In the genomic region with DNA sequence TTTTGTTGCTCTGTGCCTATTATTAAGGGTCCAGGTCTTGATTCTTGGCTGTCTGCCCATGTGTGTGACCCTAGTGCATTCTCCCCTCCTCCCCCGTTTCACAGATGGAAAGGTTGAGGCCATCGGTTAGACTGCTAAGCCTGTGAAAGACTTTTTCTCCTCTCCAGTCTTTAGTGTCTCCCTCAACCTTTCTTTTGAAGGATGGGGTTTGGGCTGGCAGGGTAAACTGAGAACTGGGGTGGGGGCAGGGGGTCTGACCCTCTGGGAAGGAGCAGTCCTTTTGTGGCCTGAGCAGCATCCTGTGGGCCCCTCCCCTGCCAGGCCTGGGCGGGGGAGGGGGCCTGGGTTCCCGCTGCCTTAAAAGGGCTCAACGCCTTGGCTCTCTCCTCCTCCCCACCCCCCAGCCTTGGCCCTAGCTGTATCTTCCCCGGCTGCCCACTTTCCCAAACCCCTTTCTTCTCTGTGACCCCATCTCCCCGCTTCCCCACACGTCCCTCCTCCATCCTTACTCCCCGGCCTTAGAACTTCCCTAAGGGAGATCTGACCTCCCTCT, we compare ENCODE assay signal across 11 mouse cellular contexts. TPM values are rescaled to one million over a fixed set of nuclear protein-coding genes. Genes with fewer than 3 reads are reported as not detected.
DNase-seq lines count a peak whose midpoint lies in the region; ATAC-seq and TF ChIP-seq lines count a peak whose summit lies in the region.
"Had no signal": no experiment of that assay in that cellular context is flagged by ENCODE, and none has a peak within 500 bp of the region (broad histone marks: within the 10 kb centered on the region; RNA-seq: fewer than 3 reads in every experiment).

No protein-coding gene starts in this region.

- H3K27ac ChIP-seq in hindbrain, embryonic 13.5 days: no peak overlapping the region
- H3K27ac ChIP-seq in hindbrain, embryonic 14.5 days: no peak overlapping the region
- peak overlapping the region; percentile 22; the same call in 1 of the 2 replicates for H3K27ac ChIP-seq in limb, embryonic 15.5 days

- H3K27me3 ChIP-seq in hindbrain, embryonic 13.5 days: peaks cover 8% of the 10 kb centered on the region
- H3K27me3 ChIP-seq in hindbrain, embryonic 14.5 days (ENCODE audit: control insufficient read depth, insufficient read depth, low read length): no peaks in the 10 kb centered on the region; the same call in 1 of the 2 replicates
- no peaks in the 10 kb centered on the region for H3K27me3 ChIP-seq in C2C12 (ENCODE audit: control insufficient read depth, insufficient read depth, insufficient read length)
- no peaks in the 10 kb centered on the region for H3K27me3 ChIP-seq in limb, embryonic 15.5 days

- peak overlapping the region; percentile 88 for H3ac ChIP-seq in C2C12 (ENCODE audit: control insufficient read depth, insufficient read length, low read depth)

- H3K36me3 ChIP-seq in hindbrain, embryonic 13.5 days: peaks cover 75% of the 10 kb centered on the region
- peaks cover 69% of the 10 kb centered on the region for H3K36me3 ChIP-seq in hindbrain, embryonic 14.5 days (replicated peaks; ENCODE audit: control insufficient read depth, insufficient read depth)
- peaks cover 50% of the 10 kb centered on the region for H3K36me3 ChIP-seq in C2C12 (ENCODE audit: control insufficient read depth, insufficient read depth)
- H3K36me3 ChIP-seq in limb, embryonic 15.5 days: peaks cover 61% of the 10 kb centered on the region

- peaks cover 6% of the 10 kb centered on the region for H3K79me3 ChIP-seq in C2C12 (ENCODE audit: low read depth)

- no peak overlapping the region for H3K4me2 ChIP-seq in hindbrain, embryonic 13.5 days
- no peak overlapping the region for H3K4me2 ChIP-seq in hindbrain, embryonic 14.5 days (replicated peaks)
- peak overlapping the region; percentile 36 for H3K4me2 ChIP-seq in limb, embryonic 15.5 days

- ATAC-seq in hindbrain, embryonic 13.5 days (ENCODE audit: low FRiP score): no peak
- ATAC-seq in hindbrain, embryonic 14.5 days (ENCODE audit: low FRiP score): no peak
- no peak for ATAC-seq in limb, embryonic 15.5 days (ENCODE audit: insufficient number of reproducible peaks, low FRiP score, low TSS enrichment, low read depth)
- no peak for ATAC-seq in monocyte, adult 5-6 weeks (replicated peaks; ENCODE audit: insufficient number of reproducible peaks, low FRiP score, low TSS enrichment, poor library complexity, severe bottlenecking)

- TF ChIP-seq CTCF in C2C12 (IDR thresholded peaks at IDR 0.05; ENCODE audit: control insufficient read depth, insufficient read depth, insufficient read length): no peak

- peaks cover 36% of the 10 kb centered on the region for H3K79me2 ChIP-seq in C2C12 (ENCODE audit: control insufficient read depth, insufficient read depth)

- H3K4me3 ChIP-seq in hindbrain, embryonic 13.5 days: no peak overlapping the region
- H3K4me3 ChIP-seq in hindbrain, embryonic 14.5 days (replicated peaks; ENCODE audit: low read length): no peak overlapping the region
- H3K4me3 ChIP-seq in C2C12 (ENCODE audit: insufficient read depth, poor library complexity, severe bottlenecking): peak overlapping the region; percentile 37
- peak overlapping the region; percentile 11 for H3K4me3 ChIP-seq in limb, embryonic 15.5 days

- WGBS in hindbrain, embryonic 13.5 days: 27% methylated on average over 9 of the region's 9 CpGs
- WGBS in hindbrain, embryonic 14.5 days: 18% methylated on average over 9 of the region's 9 CpGs
- WGBS in limb, embryonic 15.5 days: 27% methylated on average over 6 of the region's 9 CpGs

- H3K4me1 ChIP-seq in hindbrain, embryonic 13.5 days (replicated peaks): peaks cover 50% of the 10 kb centered on the region
- H3K4me1 ChIP-seq in hindbrain, embryonic 14.5 days (replicated peaks; ENCODE audit: control insufficient read depth, insufficient read depth, low read length): no peaks in the 10 kb centered on the region
- peaks cover 55% of the 10 kb centered on the region for H3K4me1 ChIP-seq in limb, embryonic 15.5 days

- no peaks in the 10 kb centered on the region for H3K9me3 ChIP-seq in hindbrain, embryonic 13.5 days
- H3K9me3 ChIP-seq in hindbrain, embryonic 14.5 days (ENCODE audit: control insufficient read depth, low read length): no peaks in the 10 kb centered on the region
- no peaks in the 10 kb centered on the region for H3K9me3 ChIP-seq in limb, embryonic 15.5 days

- DNase-seq in hindbrain, embryonic 14.5 days (ENCODE audit: low spot score): no peak
- peak; percentile 19 for DNase-seq in NIH3T3 (ENCODE audit: low read depth)
- DNase-seq in layer of hippocampus, postnatal 14 days (ENCODE audit: low spot score in 2 of 2): no peak
- DNase-seq: cerebellum, adult 11 months; kidney, adult 18-20 months; thymus, postnatal 36 days had no signal

- H3K9ac ChIP-seq in hindbrain, embryonic 13.5 days: peak overlapping the region; percentile 36
- no peak overlapping the region for H3K9ac ChIP-seq in hindbrain, embryonic 14.5 days
- no peak overlapping the region for H3K9ac ChIP-seq in limb, embryonic 15.5 days

TF ChIP-seq in C2C12, 6 proteins besides CTCF, POLR2A, EP300 and RAD21:
- TF ChIP-seq FOSL1 (IDR thresholded peaks at IDR 0.05; ENCODE audit: insufficient read depth, low read length, poor library complexity, severe bottlenecking): no peak
- no peak for TF ChIP-seq CEBPB (IDR thresholded peaks at IDR 0.05; ENCODE audit: low read depth)
- TF ChIP-seq MAX (IDR thresholded peaks at IDR 0.05): no peak
- TF ChIP-seq MYOG (IDR thresholded peaks at IDR 0.05; ENCODE audit: control insufficient read depth, extremely low read depth, insufficient read length): no peak
- TF ChIP-seq MYOD1 (IDR thresholded peaks at IDR 0.05; ENCODE audit: control insufficient read depth, insufficient read length, low read depth): no peak
- TF ChIP-seq USF1 (IDR thresholded peaks at IDR 0.05; ENCODE audit: low read depth): no peak
TF ChIP-seq in C2C12: peak in this region for 0.

RNA-seq across cellular contexts. Expression of a gene that starts 1.3 kb away (rescaled TPM):
- polyA plus RNA-seq in hindbrain, embryonic 13.5 days (2015; fragmentation: Nextera tagmentation; extraction: Ambion mirVana): 9.4 and 11.6 TPM in 2 replicates
- polyA plus RNA-seq in hindbrain, embryonic 14.5 days (2014; fragmentation: Nextera tagmentation; extraction: Ambion mirVana): 8.2 and 8.9 TPM in 2 replicates
- polyA plus RNA-seq in C2C12 (2012; fragmentation: generic; extraction: Trizol): 120 TPM
- 32.5 and 64.0 TPM in 2 replicates for polyA plus RNA-seq in limb, embryonic 15.5 days (2015; fragmentation: Nextera tagmentation; extraction: Ambion mirVana)
- 10 to 100 TPM; 33.0 to 42.3 TPM for total RNA-seq in layer of hippocampus, postnatal 14 days (2021)
- 0.97 to 1.5 TPM in 2 of 3 replicates, not detected in the other for total RNA-seq in monocyte, adult 5-6 weeks (2017)

RNA-seq across cellular contexts. Expression of a gene that starts 9.0 kb away (rescaled TPM):
- 25.4 and 25.6 TPM in 2 replicates for polyA plus RNA-seq in hindbrain, embryonic 13.5 days (2015; fragmentation: Nextera tagmentation; extraction: Ambion mirVana)
- 32.0 and 35.0 TPM in 2 replicates for polyA plus RNA-seq in hindbrain, embryonic 14.5 days (2014; fragmentation: Nextera tagmentation; extraction: Ambion mirVana)
- polyA plus RNA-seq in C2C12 (2012; fragmentation: generic; extraction: Trizol): 83.1 TPM
- polyA plus RNA-seq in limb, embryonic 15.5 days (2015; fragmentation: Nextera tagmentation; extraction: Ambion mirVana): 15.0 and 15.5 TPM in 2 replicates
- 100 to 1,000 TPM; 141 to 147 TPM for total RNA-seq in layer of hippocampus, postnatal 14 days (2021)
- 0.39 to 3.2 TPM (median 0.43 TPM) in 3 replicates for total RNA-seq in monocyte, adult 5-6 weeks (2017)

RNA-seq across cellular contexts. Expression of a gene that starts 9.4 kb away (rescaled TPM):
- polyA plus RNA-seq in hindbrain, embryonic 13.5 days (2015; fragmentation: Nextera tagmentation; extraction: Ambion mirVana): 2.4 and 2.8 TPM in 2 replicates
- polyA plus RNA-seq in hindbrain, embryonic 14.5 days (2014; fragmentation: Nextera tagmentation; extraction: Ambion mirVana): 2.3 and 2.5 TPM in 2 replicates
- polyA plus RNA-seq in C2C12 (2012; fragmentation: generic; extraction: Trizol): 1.6 TPM
- polyA plus RNA-seq in limb, embryonic 15.5 days (2015; fragmentation: Nextera tagmentation; extraction: Ambion mirVana): 11.5 and 13.5 TPM in 2 replicates
- 1 to 10 TPM; 2.1 to 2.7 TPM for total RNA-seq in layer of hippocampus, postnatal 14 days (2021)
- not detected in 3 replicates for total RNA-seq in monocyte, adult 5-6 weeks (2017)

RNA-seq across cellular contexts. Expression of a gene that starts 30.5 kb away (rescaled TPM):
- polyA plus RNA-seq in hindbrain, embryonic 13.5 days (2015; fragmentation: Nextera tagmentation; extraction: Ambion mirVana): not detected in 2 replicates
- polyA plus RNA-seq in hindbrain, embryonic 14.5 days (2014; fragmentation: Nextera tagmentation; extraction: Ambion mirVana): 0.27 and 0.43 TPM in 2 replicates
- 0.09 TPM for polyA plus RNA-seq in C2C12 (2012; fragmentation: generic; extraction: Trizol)
- not detected in 2 replicates for polyA plus RNA-seq in limb, embryonic 15.5 days (2015; fragmentation: Nextera tagmentation; extraction: Ambion mirVana)
- total RNA-seq in layer of hippocampus, postnatal 14 days (2021): under 1 TPM in 1 of 2 experiments, not detected in 1; 0.21 TPM
- total RNA-seq in monocyte, adult 5-6 weeks (2017): not detected in 3 replicates
- polyA plus RNA-seq: limb, embryonic 11.5 days had no signal

RNA-seq across cellular contexts. Expression of a gene that starts 33.2 kb away (rescaled TPM):
- polyA plus RNA-seq in hindbrain, embryonic 13.5 days (2015; fragmentation: Nextera tagmentation; extraction: Ambion mirVana): 2.2 and 3.6 TPM in 2 replicates
- 6.7 and 7.7 TPM in 2 replicates for polyA plus RNA-seq in hindbrain, embryonic 14.5 days (2014; fragmentation: Nextera tagmentation; extraction: Ambion mirVana)
- not detected for polyA plus RNA-seq in C2C12 (2012; fragmentation: generic; extraction: Trizol)
- polyA plus RNA-seq in limb, embryonic 15.5 days (2015; fragmentation: Nextera tagmentation; extraction: Ambion mirVana): 2.4 and 2.6 TPM in 2 replicates
- total RNA-seq in layer of hippocampus, postnatal 14 days (2021): under 1 TPM; 0.72 to 0.78 TPM
- not detected in 3 replicates for total RNA-seq in monocyte, adult 5-6 weeks (2017)

Comparison
In these comparisons a context has a peak if more than half of its experiments do, and no peak if none do; other contexts are left out.
1. H3K4me3 ChIP-seq: peak in C2C12 (single experiment) and limb, embryonic 15.5 days (single experiment); none in hindbrain, embryonic 13.5 days (single experiment) and hindbrain, embryonic 14.5 days (single experiment).